Mouse (Mus musculus) stomach, embryonic 16.5 days (tissue): ENCODE data around the gene Iglon5. TPM values are rescaled to one million over a fixed set of nuclear protein-coding genes. Genes with fewer than 3 reads are reported as not detected.

ENCODE experiments used
- ATAC-seq: fragments of 200-750 bp; cut with Nextera tagmentation; 2 replicates; pipeline ENCODE4 v1.8.0; 2017; ENCODE audit warnings: moderate number of reproducible peaks, moderate TSS enrichment; ENCODE audit not compliant: insufficient read depth, low FRiP score
- H3K27ac ChIP-seq: fragments of 300-500 bp; sonication (generic); 2 replicates; pipeline ENCODE4 v1.5.1; 2014; ENCODE audit warnings: low read length
- H3K27me3 ChIP-seq: fragments of 300-500 bp; sonication (generic); 2 replicates; pipeline ENCODE4 v1.6.1; 2014; ENCODE audit warnings: low read length, control low read depth, mixed read lengths; ENCODE audit not compliant: control insufficient read depth, insufficient read depth
- H3K36me3 ChIP-seq: fragments of 300-500 bp; sonication (generic); 2 replicates; pipeline ENCODE4 v1.6.1; 2014; ENCODE audit warnings: low read length; ENCODE audit not compliant: control insufficient read depth, insufficient read depth
- H3K4me1 ChIP-seq: fragments of 300-500 bp; sonication (generic); 2 replicates; pipeline ENCODE4 v1.6.1; 2014; ENCODE audit warnings: low read length, control low read depth, mixed read lengths; ENCODE audit not compliant: control insufficient read depth, insufficient read depth
- H3K4me2 ChIP-seq: fragments of 300-500 bp; sonication (generic); 2 replicates; pipeline ENCODE4 v1.6.1; 2014; ENCODE audit warnings: low read depth, low read length, mixed read lengths
- H3K4me3 ChIP-seq: fragments of 300-500 bp; sonication (generic); replicated peaks from 2 replicates; pipeline ENCODE4 v1.5.1; 2014; ENCODE audit warnings: mild to moderate bottlenecking, low read length
- H3K9ac ChIP-seq: fragments of 300-500 bp; sonication (generic); 2 replicates; pipeline ENCODE4 v1.6.1; 2014; ENCODE audit warnings: low read length
- H3K9me3 ChIP-seq: fragments of 300-500 bp; sonication (generic); replicated peaks from 2 replicates; pipeline ENCODE4 v1.6.1; 2016; ENCODE audit warnings: low read length, control low read depth; ENCODE audit not compliant: control insufficient read depth
- WGBS: fragments of 180-500 bp; shearing (Covaris S2); extraction: QIAGEN DNeasy Blood & Tissue Kit; methylation state at CpG from one replicate; pipeline ENCODE4 v1.1.7; 2014; 5-methylcytosine and 5-hydroxymethylcytosine counted together
- polyA plus RNA-seq: library from polyadenylated mRNA; unstranded; fragments of >200 nt; fragmentation: Nextera tagmentation; extraction: Ambion mirVana; gene quantifications from 2 replicates; pipeline ENCODE4 v1.2.1, GENCODE M21; 2015

Iglon5 gene
- polyA plus RNA-seq = 0.30 and 0.39 TPM in 2 replicates

GRCm38 (mm10) chr7:43489631-43490125 lies at the start of gene Iglon5:
Gene Iglon5 (minus strand): TSS chr7:43490075.
- Histone ChIP-seq H3K4me1 (no peaks in the 10 kb centered on the region; the same call in 1 of the 2 replicates), H3K9me3 (no peaks in the 10 kb centered on the region), H3K4me3 (peak within 1 kb of the TSS; percentile 48), H3K9ac (peak within 1 kb of the TSS; percentile 68), H3K36me3 (no peaks in the 10 kb centered on the region), H3K27ac (no peak within 1 kb of the TSS), H3K27me3 (no peaks in the 10 kb centered on the region), H3K4me2 (peak within 1 kb of the TSS; percentile 67)
- 0 out of 2 replicates have a peak, but pooled peaks have one; percentile 23 for ATAC-seq
- WGBS = 3% methylated on average over 19 of the region's 41 CpGs

- no peak for ATAC-seq
- Histone ChIP-seq H3K27me3 (no peaks in the 10 kb centered on the region), H3K27ac (no peak overlapping the region), H3K36me3 (no peaks in the 10 kb centered on the region), H3K9ac (no peak overlapping the region), H3K4me2 (no peak overlapping the region), H3K4me1 (no peaks in the 10 kb centered on the region), H3K4me3 (no peak overlapping the region), H3K9me3 (no peaks in the 10 kb centered on the region)
- WGBS = 64% methylated on average over 4 of the region's 4 CpGs
These were observed 48.6 kb upstream of the Iglon5 start for GRCm38 (mm10) chr7:43538524-43538923.

GRCm38 (mm10) chr7:43532936-43533505 lies 43.1 kb upstream of the Iglon5 start:
- no peak overlapping the region for H3K4me2 ChIP-seq
- no peak overlapping the region for H3K9ac ChIP-seq
- H3K9me3 ChIP-seq = no peaks in the 10 kb centered on the region
- no peak overlapping the region for H3K27ac ChIP-seq
- no peak overlapping the region for H3K4me3 ChIP-seq
- H3K4me1 ChIP-seq = no peaks in the 10 kb centered on the region
- no peak for ATAC-seq
- WGBS = 81% methylated on average over 9 of the region's 9 CpGs
- H3K27me3 ChIP-seq = no peaks in the 10 kb centered on the region
- no peaks in the 10 kb centered on the region for H3K36me3 ChIP-seq

- no peak for ATAC-seq
- Histone ChIP-seq H3K27me3 (no peaks in the 10 kb centered on the region), H3K4me3 (no peak overlapping the region), H3K27ac (no peak overlapping the region), H3K4me1 (no peaks in the 10 kb centered on the region), H3K9ac (no peak overlapping the region), H3K36me3 (no peaks in the 10 kb centered on the region), H3K4me2 (no peak overlapping the region), H3K9me3 (no peaks in the 10 kb centered on the region)
- WGBS = 68% methylated on average over 8 of the region's 8 CpGs
These were observed 40.4 kb upstream of the Iglon5 start for GRCm38 (mm10) chr7:43530216-43530785.

GRCm38 (mm10) chr7:43525313-43525712 lies 35.4 kb upstream of the Iglon5 start:
- no peak for ATAC-seq
- no peaks in the 10 kb centered on the region for H3K27me3 ChIP-seq
- WGBS = 57% methylated on average over 3 of the region's 3 CpGs
- H3K9ac ChIP-seq = no peak overlapping the region
- H3K9me3 ChIP-seq = no peaks in the 10 kb centered on the region
- H3K4me3 ChIP-seq = no peak overlapping the region
- H3K4me1 ChIP-seq = no peaks in the 10 kb centered on the region
- H3K36me3 ChIP-seq = no peaks in the 10 kb centered on the region
- H3K4me2 ChIP-seq = no peak overlapping the region
- no peak overlapping the region for H3K27ac ChIP-seq

- Histone ChIP-seq H3K27ac (no peak overlapping the region), H3K4me1 (no peaks in the 10 kb centered on the region), H3K4me3 (no peak overlapping the region), H3K9ac (no peak overlapping the region), H3K4me2 (no peak overlapping the region), H3K27me3 (no peaks in the 10 kb centered on the region), H3K9me3 (no peaks in the 10 kb centered on the region), H3K36me3 (no peaks in the 10 kb centered on the region)
- WGBS = 81% methylated on average over 2 of the region's 2 CpGs
- no peak for ATAC-seq
These were observed 32.9 kb upstream of the Iglon5 start for GRCm38 (mm10) chr7:43522776-43523175.

- no peak for ATAC-seq
- no peaks in the 10 kb centered on the region for H3K9me3 ChIP-seq
These were observed 28.5 kb upstream of the Iglon5 start for GRCm38 (mm10) chr7:43518341-43518740.

GRCm38 (mm10) chr7:43515076-43515475 lies 25.2 kb upstream of the Iglon5 start:
- ATAC-seq = no peak; the same call in 1 of the 2 replicates
- Histone ChIP-seq H3K4me3 (no peak overlapping the region), H3K4me2 (no peak overlapping the region), H3K9me3 (no peaks in the 10 kb centered on the region), H3K9ac (no peak overlapping the region), H3K27me3 (no peaks in the 10 kb centered on the region), H3K36me3 (no peaks in the 10 kb centered on the region), H3K27ac (no peak overlapping the region), H3K4me1 (no peaks in the 10 kb centered on the region)
- 78% methylated on average over 5 of the region's 5 CpGs for WGBS

More at GRCm38 (mm10) chr7:43518341-43518740, 28.5 kb upstream of the Iglon5 start:
- Histone ChIP-seq H3K9ac (no peak overlapping the region), H3K4me2 (no peak overlapping the region), H3K4me3 (no peak overlapping the region), H3K36me3 (no peaks in the 10 kb centered on the region), H3K27ac (no peak overlapping the region), H3K4me1 (no peaks in the 10 kb centered on the region), H3K27me3 (no peaks in the 10 kb centered on the region)
- WGBS = 84% methylated on average over 14 of the region's 15 CpGs

GRCm38 (mm10) chr7:43512519-43512918 lies 22.6 kb upstream of the Iglon5 start:
- 81% methylated on average over 4 of the region's 4 CpGs for WGBS
- Histone ChIP-seq H3K4me1 (no peaks in the 10 kb centered on the region), H3K27me3 (no peaks in the 10 kb centered on the region), H3K4me2 (no peak overlapping the region), H3K9me3 (no peaks in the 10 kb centered on the region), H3K9ac (no peak overlapping the region), H3K36me3 (no peaks in the 10 kb centered on the region), H3K27ac (no peak overlapping the region), H3K4me3 (no peak overlapping the region)
- no peak for ATAC-seq
